Mouse (Mus musculus): ENCODE results near the gene Dapl1.

- TF ChIP-seq EP300 (IDR thresholded peaks at IDR 0.05; ENCODE audit: insufficient read depth, low read depth, low read length) (no peak), POLR2A (IDR thresholded peaks at IDR 0.05; ENCODE audit: insufficient read depth, low read length) (no peak), CTCF (IDR thresholded peaks at IDR 0.05; ENCODE audit: low read depth, low read length) (no peak)
Measured at GRCm38 (mm10) chr2:59488235-59488634, 3.8 kb downstream of the Dapl1 start.

Data from ES-Bruce4 (cell line).